Mouse (Mus musculus): Measurements from ENCODE around the gene S100a5. TPM values are rescaled to one million over a fixed set of nuclear protein-coding genes. Genes with fewer than 3 reads are reported as not detected.
A peak's percentile ranks its signal among the peaks of the same experiment; 100 is the strongest.

The S100a5 gene
- polyA plus RNA-seq, 1 experiment from 2014 or later: not detected

GRCm38 (mm10) chr3:90653717-90654116, 45.4 kb downstream of the S100a5 start, which contains the start of gene S100a7a:
Gene S100a7a (plus strand): TSS chr3:90654017.
- no peaks in the 10 kb centered on the region for H3K36me3 ChIP-seq (ENCODE audit: insufficient read depth)
- TF ChIP-seq CTCF (IDR thresholded peaks at IDR 0.05; ENCODE audit: low read depth): no peak
- H3K4me1 ChIP-seq (ENCODE audit: insufficient read depth): no peaks in the 10 kb centered on the region
- no peak within 1 kb of the TSS for H3K4me2 ChIP-seq
- H3K9ac ChIP-seq: no peak within 1 kb of the TSS
- ATAC-seq (ENCODE audit: insufficient read depth): no peak
- no peak within 1 kb of the TSS for H3K27ac ChIP-seq (ENCODE audit: low read depth)
- no peaks in the 10 kb centered on the region for H3K27me3 ChIP-seq (ENCODE audit: insufficient read depth, low read length)
- DNase-seq: no peak
- H3K9me3 ChIP-seq (ENCODE audit: low read depth, low read length): no peaks in the 10 kb centered on the region
- no peak within 1 kb of the TSS for H3K4me3 ChIP-seq (ENCODE audit: low read depth, low read length)

- DNase-seq: peak; percentile 33
- no peak overlapping the region for H3K9ac ChIP-seq
Observed at GRCm38 (mm10) chr3:90657405-90657804, 49.1 kb downstream of the S100a5 start.

GRCm38 (mm10) chr3:90659364-90660044, 51.2 kb downstream of the S100a5 start:
- no peaks in the 10 kb centered on the region for H3K27me3 ChIP-seq (ENCODE audit: insufficient read depth, low read length)
- no peak for ATAC-seq (ENCODE audit: insufficient read depth)
- no peak overlapping the region for H3K4me3 ChIP-seq (ENCODE audit: low read depth, low read length)
- H3K4me1 ChIP-seq (ENCODE audit: insufficient read depth): no peaks in the 10 kb centered on the region
- no peak for TF ChIP-seq CTCF (IDR thresholded peaks at IDR 0.05; ENCODE audit: low read depth)
- H3K36me3 ChIP-seq (ENCODE audit: insufficient read depth): no peaks in the 10 kb centered on the region
- H3K4me2 ChIP-seq: no peak overlapping the region
- H3K27ac ChIP-seq (ENCODE audit: low read depth): no peak overlapping the region
- no peaks in the 10 kb centered on the region for H3K9me3 ChIP-seq (ENCODE audit: low read depth, low read length)
- no peak for DNase-seq
- no peak overlapping the region for H3K9ac ChIP-seq

More at GRCm38 (mm10) chr3:90657405-90657804, 49.1 kb downstream of the S100a5 start:
- Histone ChIP-seq H3K9me3 (ENCODE audit: low read depth, low read length) (no peaks in the 10 kb centered on the region), H3K36me3 (ENCODE audit: insufficient read depth) (no peaks in the 10 kb centered on the region), H3K27ac (ENCODE audit: low read depth) (no peak overlapping the region), H3K27me3 (ENCODE audit: insufficient read depth, low read length) (no peaks in the 10 kb centered on the region), H3K4me3 (ENCODE audit: low read depth, low read length) (no peak overlapping the region), H3K4me2 (no peak overlapping the region), H3K4me1 (ENCODE audit: insufficient read depth) (no peaks in the 10 kb centered on the region)
- TF ChIP-seq CTCF (IDR thresholded peaks at IDR 0.05; ENCODE audit: low read depth): peak; percentile 51
- ATAC-seq (ENCODE audit: insufficient read depth): no peak
- WGBS: 70% methylated on average over 4 of the region's 4 CpGs

Other genes with a start within 250 kb of the S100a5 start
- gene Slc27a3, start 218.6 kb upstream of the S100a5 start, polyA plus RNA-seq (2014; fragmentation: Nextera tagmentation; extraction: Ambion mirVana): 18.4 and 19.1 TPM in 2 replicates
- 38.5 and 40.5 TPM in 2 replicates for gene Ints3, start 174.9 kb upstream of the S100a5 start, polyA plus RNA-seq (2014; fragmentation: Nextera tagmentation; extraction: Ambion mirVana)
- gene Npr1, start 142.7 kb upstream of the S100a5 start, polyA plus RNA-seq (2014; fragmentation: Nextera tagmentation; extraction: Ambion mirVana): 17.8 and 19.3 TPM in 2 replicates
- 232 and 240 TPM in 2 replicates for gene Ilf2, start 132.4 kb upstream of the S100a5 start, polyA plus RNA-seq (2014; fragmentation: Nextera tagmentation; extraction: Ambion mirVana)
- gene Snapin, start 117.5 kb upstream of the S100a5 start, polyA plus RNA-seq (2014; fragmentation: Nextera tagmentation; extraction: Ambion mirVana): 68.0 and 74.7 TPM in 2 replicates
- gene Chtop, start 99.0 kb upstream of the S100a5 start, polyA plus RNA-seq (2014; fragmentation: Nextera tagmentation; extraction: Ambion mirVana): 103 and 109 TPM in 2 replicates
- 28.0 and 33.9 TPM in 2 replicates for gene S100a1, start 94.1 kb upstream of the S100a5 start, polyA plus RNA-seq (2014; fragmentation: Nextera tagmentation; extraction: Ambion mirVana)
- gene S100a13, start 94.1 kb upstream of the S100a5 start, polyA plus RNA-seq (2014; fragmentation: Nextera tagmentation; extraction: Ambion mirVana): 27.3 and 32.2 TPM in 2 replicates
- 1.2 and 1.6 TPM in 2 replicates for gene S100a14, start 81.7 kb upstream of the S100a5 start, polyA plus RNA-seq (2014; fragmentation: Nextera tagmentation; extraction: Ambion mirVana)
- 161 and 175 TPM in 2 replicates for gene S100a16, start 71.3 kb upstream of the S100a5 start, polyA plus RNA-seq (2014; fragmentation: Nextera tagmentation; extraction: Ambion mirVana)
- 0.12 and 0.49 TPM in 2 replicates for gene S100a3, start 47.9 kb upstream of the S100a5 start, polyA plus RNA-seq (2014; fragmentation: Nextera tagmentation; extraction: Ambion mirVana)
- gene S100a2, start 18.3 kb upstream of the S100a5 start, polyA plus RNA-seq (2014; fragmentation: Nextera tagmentation; extraction: Ambion mirVana): not detected in 2 replicates
- gene Gm42674, start 6.6 kb upstream of the S100a5 start, polyA plus RNA-seq (2014; fragmentation: Nextera tagmentation; extraction: Ambion mirVana): not detected in 2 replicates
- 3.1 and 3.7 TPM in 2 replicates for gene S100a4, start 4.8 kb upstream of the S100a5 start, polyA plus RNA-seq (2014; fragmentation: Nextera tagmentation; extraction: Ambion mirVana)
- gene S100a6, start 4.4 kb downstream of the S100a5 start, polyA plus RNA-seq (2014; fragmentation: Nextera tagmentation; extraction: Ambion mirVana): 84.2 and 100 TPM in 2 replicates
- gene S100a7a, start 45.5 kb downstream of the S100a5 start, polyA plus RNA-seq (2014; fragmentation: Nextera tagmentation; extraction: Ambion mirVana): not detected in 2 replicates
- gene S100a8, start 60.5 kb downstream of the S100a5 start, polyA plus RNA-seq (2014; fragmentation: Nextera tagmentation; extraction: Ambion mirVana): 5.6 and 32.5 TPM in 2 replicates
- gene S100a9, start 87.2 kb downstream of the S100a5 start, polyA plus RNA-seq (2014; fragmentation: Nextera tagmentation; extraction: Ambion mirVana): 1.9 and 14.0 TPM in 2 replicates
- not detected in 2 replicates for gene Pglyrp4, start 118.4 kb downstream of the S100a5 start, polyA plus RNA-seq (2014; fragmentation: Nextera tagmentation; extraction: Ambion mirVana)
- not detected in 2 replicates for gene Gm5849, start 169.4 kb downstream of the S100a5 start, polyA plus RNA-seq (2014; fragmentation: Nextera tagmentation; extraction: Ambion mirVana)